Mouse (Mus musculus) heart, embryonic 11.5 days (tissue): ENCODE measurements around the gene Arhgap15. TPM values are rescaled to one million over a fixed set of nuclear protein-coding genes. Genes with fewer than 3 reads are reported as not detected.

Experiments used
- ATAC-seq: fragments of 200-750 bp; cut with Nextera tagmentation; replicated peaks from 2 replicates; pipeline ENCODE4 v1.8.0; 2017; ENCODE audit warnings: moderate library complexity; ENCODE audit not compliant: insufficient number of reproducible peaks, low FRiP score, low TSS enrichment
- H3K27ac ChIP-seq: fragments of 300-500 bp; sonication (generic); 2 replicates; pipeline ENCODE4 v1.5.1; 2014; ENCODE audit warnings: mild to moderate bottlenecking, low read depth, low read length
- H3K27me3 ChIP-seq: fragments of 300-500 bp; sonication (generic); 2 replicates; pipeline ENCODE4 v1.6.1; 2014; ENCODE audit warnings: mild to moderate bottlenecking, low read length, mixed read lengths; ENCODE audit not compliant: control insufficient read depth, insufficient read depth
- H3K36me3 ChIP-seq: fragments of 300-500 bp; sonication (generic); 2 replicates; pipeline ENCODE4 v1.6.1; 2014; ENCODE audit warnings: mild to moderate bottlenecking, low read length, moderate library complexity, mixed read lengths; ENCODE audit not compliant: control insufficient read depth, insufficient read depth
- H3K4me1 ChIP-seq: fragments of 300-500 bp; sonication (generic); 2 replicates; pipeline ENCODE4 v1.6.1; 2014; ENCODE audit warnings: low read length; ENCODE audit not compliant: control insufficient read depth, insufficient read depth
- H3K4me2 ChIP-seq: fragments of 300-500 bp; sonication (generic); 2 replicates; pipeline ENCODE4 v1.6.1; 2014; ENCODE audit warnings: mild to moderate bottlenecking, moderate library complexity
- H3K4me3 ChIP-seq: fragments of 300-500 bp; sonication (generic); 2 replicates; pipeline ENCODE4 v1.5.1; 2014; ENCODE audit warnings: low read depth, low read length
- H3K9ac ChIP-seq: fragments of 300-500 bp; sonication (generic); 2 replicates; pipeline ENCODE4 v1.6.1; 2014; ENCODE audit warnings: mild to moderate bottlenecking, low read depth, low read length, moderate library complexity
- H3K9me3 ChIP-seq: fragments of 300-500 bp; sonication (generic); replicated peaks from 2 replicates; pipeline ENCODE4 v1.6.1; 2016; ENCODE audit warnings: low read length; ENCODE audit not compliant: control insufficient read depth
- WGBS: fragments of 180-500 bp; shearing (Covaris S2); extraction: QIAGEN DNeasy Blood & Tissue Kit; methylation state at CpG from one replicate; pipeline ENCODE4 v1.1.7; 2014; ENCODE audit not compliant: insufficient replicate concordance; 5-methylcytosine and 5-hydroxymethylcytosine counted together
- polyA plus RNA-seq: library from polyadenylated mRNA; unstranded; fragments of >200 nt; fragmentation: Nextera tagmentation; extraction: Ambion mirVana; gene quantifications from 2 replicates; pipeline ENCODE4 v1.2.1, GENCODE M21; 2014

Gene Arhgap15
- polyA plus RNA-seq, 1 experiment from 2014 or later, result 0.43 TPM

DNA sequence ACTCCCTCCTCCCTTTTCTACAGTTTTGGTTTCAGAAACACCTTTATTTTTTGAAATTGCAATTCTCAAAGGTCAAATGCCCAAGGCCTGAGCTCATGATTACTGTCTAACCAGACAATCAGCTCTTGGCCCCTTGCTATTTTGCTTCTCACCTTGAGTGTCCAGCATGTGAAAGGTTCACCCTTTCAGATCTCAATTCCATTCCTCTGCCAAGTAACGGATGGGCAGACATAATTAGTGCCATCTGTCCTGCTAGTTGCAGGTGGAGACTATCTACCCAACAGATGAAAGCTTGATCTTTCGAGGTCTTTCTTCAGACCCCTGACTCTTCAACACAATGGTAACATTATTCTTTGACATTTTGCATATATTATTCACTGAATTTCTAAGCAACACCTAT is 509.3 kb downstream of the Arhgap15 start:
- Histone ChIP-seq H3K27ac (no peak overlapping the region), H3K36me3 (no peaks in the 10 kb centered on the region), H3K9me3 (no peaks in the 10 kb centered on the region), H3K4me2 (no peak overlapping the region), H3K4me3 (no peak overlapping the region), H3K9ac (no peak overlapping the region), H3K27me3 (no peaks in the 10 kb centered on the region), H3K4me1 (no peaks in the 10 kb centered on the region)
- 79% methylated on average over 2 of the region's 2 CpGs for WGBS
- no peak for ATAC-seq

- H3K36me3 ChIP-seq, result no peaks in the 10 kb centered on the region
- H3K4me3 ChIP-seq, result no peak overlapping the region
- no peak overlapping the region for H3K9ac ChIP-seq
- no peaks in the 10 kb centered on the region for H3K4me1 ChIP-seq
- H3K9me3 ChIP-seq, result no peaks in the 10 kb centered on the region
- no peak for ATAC-seq
- WGBS, result 56% methylated on average over 17 of the region's 17 CpGs
- no peaks in the 10 kb centered on the region for H3K27me3 ChIP-seq
- no peak overlapping the region for H3K27ac ChIP-seq
- H3K4me2 ChIP-seq, result no peak overlapping the region
These were observed 523.1 kb downstream of the Arhgap15 start for GRCm38 (mm10) chr2:44271455-44272346.

- H3K4me1 ChIP-seq, result no peaks in the 10 kb centered on the region
- H3K9ac ChIP-seq, result no peak overlapping the region
- no peak overlapping the region for H3K27ac ChIP-seq
- H3K4me3 ChIP-seq, result no peak overlapping the region
- no peaks in the 10 kb centered on the region for H3K9me3 ChIP-seq
- no peak for ATAC-seq
- no peaks in the 10 kb centered on the region for H3K36me3 ChIP-seq
- WGBS, result 64% methylated on average over 13 of the region's 13 CpGs
- H3K27me3 ChIP-seq, result no peaks in the 10 kb centered on the region
- no peak overlapping the region for H3K4me2 ChIP-seq
These were observed 524.0 kb downstream of the Arhgap15 start for GRCm38 (mm10) chr2:44272606-44273005.

DNA sequence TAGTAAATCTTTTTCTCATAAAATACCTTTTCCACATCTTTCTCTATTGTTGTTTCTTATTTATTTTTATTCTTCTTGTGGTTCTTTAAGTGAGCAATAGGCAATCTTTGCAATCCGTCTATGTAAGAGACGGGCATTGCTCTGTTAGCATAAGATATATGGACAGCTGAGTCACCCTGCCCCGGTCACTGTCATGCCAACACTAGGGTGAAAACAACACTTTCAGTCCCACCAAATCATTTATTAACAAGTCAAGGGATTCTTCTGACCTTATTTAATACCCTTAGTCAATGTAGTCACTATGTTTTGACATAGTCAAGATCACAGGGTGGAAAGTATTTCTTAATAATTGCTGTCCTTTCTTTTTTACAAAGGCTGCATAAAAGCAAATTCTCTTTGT is 525.8 kb downstream of the Arhgap15 start:
- no peak overlapping the region for H3K9ac ChIP-seq
- no peak overlapping the region for H3K4me3 ChIP-seq
- H3K4me2 ChIP-seq, result no peak overlapping the region
- no peaks in the 10 kb centered on the region for H3K9me3 ChIP-seq
- WGBS, result 82% methylated on average over 3 of the region's 3 CpGs
- H3K27me3 ChIP-seq, result no peaks in the 10 kb centered on the region
- H3K4me1 ChIP-seq, result no peaks in the 10 kb centered on the region
- ATAC-seq, result no peak
- no peaks in the 10 kb centered on the region for H3K36me3 ChIP-seq
- no peak overlapping the region for H3K27ac ChIP-seq

DNA sequence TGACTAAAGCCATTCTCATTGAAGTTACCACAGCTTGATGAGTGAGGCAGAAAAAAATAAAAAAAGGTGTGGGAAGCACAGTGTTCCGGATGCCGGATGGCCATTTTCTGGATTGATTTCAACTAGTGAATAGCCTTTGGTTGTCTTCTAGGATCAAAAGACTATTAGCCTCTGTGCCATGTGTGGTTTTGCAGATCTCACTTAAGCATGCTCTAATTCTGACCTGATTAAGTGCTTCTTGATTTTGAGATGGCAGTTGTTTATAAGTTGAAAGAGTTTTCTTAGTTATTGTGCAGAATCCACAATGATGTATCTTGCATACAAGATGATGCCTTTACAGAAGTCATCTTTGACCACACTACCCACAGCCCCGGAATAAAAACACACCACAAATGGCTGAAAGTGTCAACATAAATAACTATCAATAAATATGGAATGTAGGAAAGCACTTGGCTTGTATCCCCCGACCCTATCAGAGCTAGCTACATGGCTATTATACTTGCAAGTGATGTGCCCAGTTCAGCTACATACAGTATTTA is 537.6 kb downstream of the Arhgap15 start:
- Histone ChIP-seq H3K27me3 (no peaks in the 10 kb centered on the region), H3K9ac (no peak overlapping the region), H3K4me2 (no peak overlapping the region), H3K36me3 (no peaks in the 10 kb centered on the region), H3K4me1 (no peaks in the 10 kb centered on the region), H3K4me3 (no peak overlapping the region), H3K9me3 (no peaks in the 10 kb centered on the region), H3K27ac (no peak overlapping the region)
- WGBS, result 75% methylated on average over 4 of the region's 4 CpGs
- ATAC-seq, result no peak

GRCm38 (mm10) chr2:44299156-44299555 is 550.5 kb downstream of the Arhgap15 start:
- Histone ChIP-seq H3K27me3 (no peaks in the 10 kb centered on the region), H3K36me3 (no peaks in the 10 kb centered on the region), H3K9ac (no peak overlapping the region), H3K4me1 (no peaks in the 10 kb centered on the region), H3K4me3 (no peak overlapping the region), H3K4me2 (no peak overlapping the region), H3K27ac (no peak overlapping the region), H3K9me3 (no peaks in the 10 kb centered on the region)
- 80% methylated on average over 3 of the region's 3 CpGs for WGBS
- ATAC-seq, result no peak

DNA sequence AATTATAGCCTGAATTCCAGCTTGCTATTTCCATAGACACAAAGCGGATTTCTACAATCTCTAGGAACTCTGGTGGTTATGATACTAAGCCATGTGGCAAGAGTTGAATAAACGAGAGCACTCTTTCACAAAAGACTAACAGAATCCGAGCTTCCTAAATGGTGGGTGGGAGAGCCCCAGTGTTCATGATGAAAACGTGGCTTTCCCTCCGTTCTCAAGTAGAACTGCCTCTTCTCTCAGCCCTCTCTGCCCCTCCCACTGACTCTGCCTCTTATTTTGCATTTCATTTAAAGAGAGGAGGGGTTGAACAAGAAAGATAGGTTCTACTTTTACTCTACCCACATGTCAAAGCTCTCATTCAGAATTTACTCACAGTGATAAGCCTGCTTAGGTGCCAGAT is 551.3 kb downstream of the Arhgap15 start:
- Histone ChIP-seq H3K9me3 (no peaks in the 10 kb centered on the region), H3K4me2 (no peak overlapping the region), H3K27ac (no peak overlapping the region), H3K9ac (no peak overlapping the region), H3K4me3 (no peak overlapping the region), H3K36me3 (no peaks in the 10 kb centered on the region), H3K4me1 (no peaks in the 10 kb centered on the region), H3K27me3 (no peaks in the 10 kb centered on the region)
- no peak for ATAC-seq
- WGBS, result 33% methylated on average over 5 of the region's 5 CpGs

- H3K36me3 ChIP-seq, result no peaks in the 10 kb centered on the region
- no peak for ATAC-seq
- WGBS, result 54% methylated on average over 6 of the region's 6 CpGs
These were observed 551.8 kb downstream of the Arhgap15 start for GRCm38 (mm10) chr2:44300466-44300865.

More at GRCm38 (mm10) chr2:44300466-44300865, 551.8 kb downstream of the Arhgap15 start:
- H3K9me3 ChIP-seq, result no peaks in the 10 kb centered on the region
- H3K27ac ChIP-seq, result no peak overlapping the region
- no peaks in the 10 kb centered on the region for H3K4me1 ChIP-seq
- H3K9ac ChIP-seq, result no peak overlapping the region
- no peaks in the 10 kb centered on the region for H3K27me3 ChIP-seq
- no peak overlapping the region for H3K4me3 ChIP-seq
- H3K4me2 ChIP-seq, result no peak overlapping the region
